Mouse (Mus musculus): ENCODE data around the gene Fam83e. TPM values are rescaled to one million over a fixed set of nuclear protein-coding genes. Genes with fewer than 3 reads are reported as not detected.

The Fam83e gene
- polyA plus RNA-seq, 1 experiment from 2014 or later, result 19.7 TPM

DNA sequence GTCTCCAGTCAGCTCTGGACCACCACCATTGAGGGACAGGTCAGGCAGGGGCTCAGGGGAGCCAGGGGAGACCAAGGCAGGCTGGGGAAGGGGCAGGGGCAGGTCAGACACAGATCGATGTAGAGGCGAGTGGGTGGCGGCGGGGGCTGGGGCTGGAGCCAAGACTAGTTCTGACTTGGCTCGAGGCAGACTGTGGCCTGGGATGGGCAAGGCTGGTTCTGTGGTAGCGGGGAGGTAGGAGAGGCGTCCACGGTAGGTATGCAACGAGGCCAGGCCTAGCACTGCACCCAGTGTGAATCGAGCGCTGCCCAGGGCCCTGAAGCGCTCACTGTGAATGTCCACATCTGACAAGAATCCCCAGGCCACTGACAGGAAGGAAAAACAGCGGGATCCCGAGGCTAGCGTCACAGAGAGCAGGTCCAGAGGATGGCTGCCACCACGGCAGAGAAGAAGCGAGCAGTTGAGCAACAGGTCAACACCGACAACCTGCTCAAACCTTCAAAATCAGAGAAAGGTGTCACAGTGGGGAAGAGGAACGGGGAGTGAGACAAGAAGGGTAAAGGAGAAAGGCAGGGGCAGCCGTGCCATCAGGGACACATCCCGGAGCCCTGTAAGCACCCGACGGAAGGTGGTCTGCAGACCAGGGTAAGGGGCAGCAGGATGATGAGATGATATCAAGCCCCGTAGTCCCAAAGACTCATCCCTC is 9.5 kb upstream of the Fam83e start:
- Histone ChIP-seq H3K4me1 (replicated peaks) (peaks cover 70% of the 10 kb centered on the region), H3K4me2 (replicated peaks) (peak overlapping the region; percentile 45), H3K9me3 (no peaks in the 10 kb centered on the region), H3K36me3 (peaks cover 25% of the 10 kb centered on the region), H3K4me3 (replicated peaks) (no peak overlapping the region), H3K9ac (no peak overlapping the region), H3K27me3 (replicated peaks) (no peaks in the 10 kb centered on the region), H3K27ac (peak overlapping the region; percentile 29; the same call in 1 of the 2 replicates)
- ATAC-seq, result no peak
- WGBS, result 88% methylated on average over 24 of the region's 24 CpGs

DNA sequence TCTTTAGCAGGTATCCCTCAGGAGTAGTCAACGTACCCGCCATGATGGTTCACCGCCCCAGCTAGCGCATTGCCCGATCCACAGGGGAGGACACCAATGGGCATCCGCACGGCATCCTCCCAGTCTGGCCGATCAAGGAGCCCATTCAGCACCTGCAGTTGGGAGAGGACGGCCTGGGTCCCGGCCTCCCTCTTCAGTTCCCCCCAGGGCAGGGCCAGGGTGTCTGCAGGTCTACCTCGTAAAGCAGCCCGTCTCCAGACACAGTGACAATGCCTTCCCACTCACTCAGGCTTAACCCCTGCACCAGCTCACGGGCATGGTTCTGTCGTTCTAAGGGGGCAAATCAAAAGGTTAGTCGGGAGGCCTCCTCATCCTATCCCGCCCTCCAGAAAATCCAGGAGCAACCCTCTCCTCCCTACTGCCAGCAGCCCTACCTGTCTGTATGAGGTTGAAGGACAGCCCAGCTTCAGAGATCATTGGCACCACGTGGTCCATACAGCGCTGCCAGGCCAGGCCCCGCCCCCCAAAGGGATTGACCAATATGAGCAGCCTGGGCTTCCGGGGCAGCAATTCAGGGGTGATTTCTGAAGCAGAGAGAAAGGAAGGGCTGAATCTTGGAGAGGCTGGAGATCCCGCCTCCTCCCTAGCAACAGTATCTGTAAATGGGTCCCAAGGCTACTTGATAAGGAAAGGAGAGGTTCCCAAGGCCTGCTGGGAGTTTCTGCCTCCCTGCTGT is 8.8 kb upstream of the Fam83e start:
- ATAC-seq, result peak; percentile 47
- no peak overlapping the region for H3K9ac ChIP-seq
- H3K4me3 ChIP-seq (replicated peaks), result no peak overlapping the region
- peak overlapping the region; percentile 95; the same call in 1 of the 2 replicates for H3K27ac ChIP-seq
- peaks cover 70% of the 10 kb centered on the region for H3K4me1 ChIP-seq (replicated peaks)
- H3K4me2 ChIP-seq (replicated peaks), result peak overlapping the region; percentile 45
- no peaks in the 10 kb centered on the region for H3K9me3 ChIP-seq
- H3K36me3 ChIP-seq, result peaks cover 25% of the 10 kb centered on the region
- 76% methylated on average over 20 of the region's 21 CpGs for WGBS
- no peaks in the 10 kb centered on the region for H3K27me3 ChIP-seq (replicated peaks)

GRCm38 (mm10) chr7:45713396-45713795 is 7.6 kb upstream of the Fam83e start:
- peaks cover 25% of the 10 kb centered on the region for H3K36me3 ChIP-seq
- peak overlapping the region; percentile 71; the same call in 1 of the 2 replicates for H3K4me3 ChIP-seq (replicated peaks)
- H3K27me3 ChIP-seq (replicated peaks), result no peaks in the 10 kb centered on the region
- H3K9ac ChIP-seq, result peak overlapping the region; percentile 28; the same call in 1 of the 2 replicates
- 84% methylated on average over 16 of the region's 16 CpGs for WGBS
- H3K9me3 ChIP-seq, result no peaks in the 10 kb centered on the region
- H3K4me2 ChIP-seq (replicated peaks), result peak overlapping the region; percentile 83
- H3K4me1 ChIP-seq (replicated peaks), result peaks cover 59% of the 10 kb centered on the region
- H3K27ac ChIP-seq, result peak overlapping the region; percentile 95
- ATAC-seq, result no peak

DNA sequence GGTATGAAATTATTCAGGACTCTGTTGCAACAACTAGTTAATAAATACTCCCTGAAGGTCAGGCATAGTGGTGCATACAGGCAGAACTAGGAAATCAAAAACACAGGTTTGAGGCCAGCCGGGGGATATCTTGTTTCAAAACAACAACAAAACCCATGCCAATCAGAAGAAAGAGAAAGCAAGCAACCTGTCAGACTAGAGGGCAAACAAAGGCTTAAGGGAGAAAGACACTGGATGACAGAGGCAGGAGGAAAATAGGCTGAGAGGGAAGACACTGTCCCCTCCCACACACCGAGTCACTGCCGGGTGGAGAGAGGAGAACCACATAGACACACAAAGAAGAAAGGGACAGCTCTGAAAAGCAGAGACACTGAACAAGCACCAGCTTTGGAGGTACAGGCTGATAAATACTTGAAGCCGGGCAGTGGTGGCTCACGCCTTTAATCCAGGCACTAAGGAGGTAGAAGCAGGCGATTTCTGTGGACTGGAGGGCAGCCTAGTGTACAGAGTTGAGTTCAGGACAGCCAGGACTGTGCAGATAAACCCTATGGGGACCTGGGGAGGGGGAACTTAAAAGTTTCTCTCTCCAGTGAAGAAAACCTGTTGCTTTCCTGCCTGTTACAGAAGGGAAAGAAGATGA is 7.0 kb upstream of the Fam83e start:
- Histone ChIP-seq H3K9me3 (no peaks in the 10 kb centered on the region), H3K27me3 (replicated peaks) (no peaks in the 10 kb centered on the region), H3K4me2 (replicated peaks) (peak overlapping the region; percentile 83), H3K4me1 (replicated peaks) (peaks cover 57% of the 10 kb centered on the region), H3K27ac (peak overlapping the region; percentile 95), H3K36me3 (peaks cover 25% of the 10 kb centered on the region), H3K4me3 (replicated peaks) (peak overlapping the region; percentile 71), H3K9ac (peak overlapping the region; percentile 72)
- no peak for ATAC-seq
- 61% methylated on average over 6 of the region's 6 CpGs for WGBS

- WGBS, result 5% methylated on average over 14 of the region's 14 CpGs
- H3K4me1 ChIP-seq (replicated peaks), result peaks cover 59% of the 10 kb centered on the region
- H3K4me3 ChIP-seq (replicated peaks), result peak overlapping the region; percentile 71
- no peaks in the 10 kb centered on the region for H3K9me3 ChIP-seq
- H3K27ac ChIP-seq, result peak overlapping the region; percentile 95
- ATAC-seq, result peak; percentile 77
- H3K27me3 ChIP-seq (replicated peaks), result no peaks in the 10 kb centered on the region
- H3K36me3 ChIP-seq, result peaks cover 27% of the 10 kb centered on the region
- H3K4me2 ChIP-seq (replicated peaks), result peak overlapping the region; percentile 83
- peak overlapping the region; percentile 72 for H3K9ac ChIP-seq
Measured at GRCm38 (mm10) chr7:45714630-45715089, 6.4 kb upstream of the Fam83e start.

- Histone ChIP-seq H3K4me1 (replicated peaks) (peaks cover 59% of the 10 kb centered on the region), H3K27me3 (replicated peaks) (no peaks in the 10 kb centered on the region), H3K9me3 (no peaks in the 10 kb centered on the region), H3K4me2 (replicated peaks) (peak within 1 kb of the TSS; percentile 83), H3K9ac (peak within 1 kb of the TSS; percentile 77), H3K27ac (peak within 1 kb of the TSS; percentile 95), H3K4me3 (replicated peaks) (peak within 1 kb of the TSS; percentile 71), H3K36me3 (peaks cover 32% of the 10 kb centered on the region)
- ATAC-seq, result peak; percentile 89
- 5% methylated on average over 34 of the region's 34 CpGs for WGBS
Measured at GRCm38 (mm10) chr7:45715090-45715708, 5.8 kb upstream of the Fam83e start, which contains the start of gene Rpl18. Gene Rpl18 (plus strand): TSS chr7:45715457.

- no peaks in the 10 kb centered on the region for H3K9me3 ChIP-seq
- peaks cover 54% of the 10 kb centered on the region for H3K4me1 ChIP-seq (replicated peaks)
- no peak for ATAC-seq
- no peaks in the 10 kb centered on the region for H3K27me3 ChIP-seq (replicated peaks)
- peak overlapping the region; percentile 77 for H3K9ac ChIP-seq
- H3K4me3 ChIP-seq (replicated peaks), result peak overlapping the region; percentile 71
- H3K4me2 ChIP-seq (replicated peaks), result peak overlapping the region; percentile 83
- peak overlapping the region; percentile 95; the same call in 1 of the 2 replicates for H3K27ac ChIP-seq
- WGBS, result 80% methylated on average over 19 of the region's 19 CpGs
- peaks cover 30% of the 10 kb centered on the region for H3K36me3 ChIP-seq
Measured at GRCm38 (mm10) chr7:45715741-45716459, 5.1 kb upstream of the Fam83e start.

- peaks cover 52% of the 10 kb centered on the region for H3K4me1 ChIP-seq (replicated peaks)
- peak overlapping the region; percentile 71; the same call in 1 of the 2 replicates for H3K4me3 ChIP-seq (replicated peaks)
- H3K36me3 ChIP-seq, result peaks cover 26% of the 10 kb centered on the region
- 89% methylated on average over 3 of the region's 3 CpGs for WGBS
- peak overlapping the region; percentile 77; the same call in 1 of the 2 replicates for H3K9ac ChIP-seq
- H3K4me2 ChIP-seq (replicated peaks), result peak overlapping the region; percentile 83
- H3K27me3 ChIP-seq (replicated peaks), result no peaks in the 10 kb centered on the region
- no peak for ATAC-seq
- H3K27ac ChIP-seq, result no peak overlapping the region
- H3K9me3 ChIP-seq, result no peaks in the 10 kb centered on the region
Measured at GRCm38 (mm10) chr7:45716460-45716857, 4.6 kb upstream of the Fam83e start.

GRCm38 (mm10) chr7:45716952-45717917 is 3.8 kb upstream of the Fam83e start:
- H3K27me3 ChIP-seq (replicated peaks), result no peaks in the 10 kb centered on the region
- H3K4me3 ChIP-seq (replicated peaks), result peak overlapping the region; percentile 71
- H3K9me3 ChIP-seq, result no peaks in the 10 kb centered on the region
- 8% methylated on average over 31 of the region's 31 CpGs for WGBS
- ATAC-seq, result no peak
- H3K36me3 ChIP-seq, result peaks cover 18% of the 10 kb centered on the region
- peak overlapping the region; percentile 89 for H3K27ac ChIP-seq
- H3K4me2 ChIP-seq (replicated peaks), result peak overlapping the region; percentile 83
- peaks cover 51% of the 10 kb centered on the region for H3K4me1 ChIP-seq (replicated peaks)
- peak overlapping the region; percentile 77 for H3K9ac ChIP-seq

- Histone ChIP-seq H3K4me1 (replicated peaks) (peaks cover 50% of the 10 kb centered on the region), H3K36me3 (peaks cover 20% of the 10 kb centered on the region), H3K9me3 (no peaks in the 10 kb centered on the region), H3K4me2 (replicated peaks) (peak within 1 kb of the TSS; percentile 83), H3K27me3 (replicated peaks) (no peaks in the 10 kb centered on the region), H3K4me3 (replicated peaks) (peak within 1 kb of the TSS; percentile 71), H3K27ac (peak within 1 kb of the TSS; percentile 90), H3K9ac (peak within 1 kb of the TSS; percentile 91)
- WGBS, result under 1% methylated on average over 41 of the region's 41 CpGs
- ATAC-seq, result peak; percentile 58
Measured at GRCm38 (mm10) chr7:45717918-45718297, 3.1 kb upstream of the Fam83e start, which contains the start of gene Sphk2. Gene Sphk2 (minus strand): TSS chr7:45718002.
